Mouse (Mus musculus) liver, postnatal 0 days (tissue): ENCODE results near the gene Leng1.

Experiments
- CTCF ChIP-seq: sonication (generic); IDR thresholded peaks from 2 replicates; pipeline ENCODE4 v1.5.1; 2016; ENCODE audit warnings: antibody characterized with exemption, low read depth
- EP300 ChIP-seq: IDR thresholded peaks from 2 replicates; pipeline ENCODE4 v1.6.1; 2016; ENCODE audit warnings: antibody characterized with exemption, low read depth, mild to moderate bottlenecking

GRCm38 (mm10) chr7:3645488-3646025 lies 20.1 kb downstream of the Leng1 start:
- no peak for TF ChIP-seq EP300
- no peak for TF ChIP-seq CTCF
